Comparison of ENCODE assay signal across 8 mouse cellular contexts in the genomic region with DNA sequence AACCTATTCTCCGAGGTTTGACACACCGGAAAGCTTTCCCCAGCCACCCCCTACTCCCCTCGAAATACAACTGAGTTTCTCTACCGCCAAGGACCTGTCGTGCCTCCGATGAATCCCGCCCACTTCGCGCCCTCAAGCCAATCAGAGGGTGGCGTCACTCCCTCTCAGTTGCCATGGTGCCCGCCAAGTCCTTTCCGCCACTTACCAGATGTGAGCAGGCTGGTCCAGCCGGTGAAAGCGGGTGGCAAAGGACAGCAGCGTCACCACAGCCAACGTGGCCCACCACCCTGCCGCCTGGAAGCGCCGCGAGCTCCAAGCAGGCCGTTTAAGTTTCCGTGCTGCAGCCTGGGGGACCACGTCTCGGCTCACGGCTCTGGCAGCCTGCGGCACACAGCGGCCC. TPM values are rescaled to one million over a fixed set of nuclear protein-coding genes. Genes with fewer than 3 reads are reported as not detected.
DNase-seq lines count a peak whose midpoint lies in the region; ATAC-seq and TF ChIP-seq lines count a peak whose summit lies in the region.

TSS of gene Gstz1 (plus strand) at position 200 of the 400 bp plus-strand sequence.

- H3K27me3 ChIP-seq in C2C12 (ENCODE audit: control insufficient read depth, insufficient read depth, insufficient read length), result no peaks in the 10 kb centered on the region
- H3K27me3 ChIP-seq in erythroblast, embryonic 14.5 days (ENCODE audit: control insufficient read depth), result no peaks in the 10 kb centered on the region
- H3K27me3 ChIP-seq in heart, embryonic 11.5 days (ENCODE audit: control insufficient read depth, insufficient read depth, low read length), result no peaks in the 10 kb centered on the region
- no peaks in the 10 kb centered on the region for H3K27me3 ChIP-seq in kidney, embryonic 16.5 days (ENCODE audit: insufficient read depth, low read length)
- no peaks in the 10 kb centered on the region for H3K27me3 ChIP-seq in liver, adult 2 months (ENCODE audit: control insufficient read depth, insufficient read depth, low read length)
- H3K27me3 ChIP-seq in myocyte (ENCODE audit: control insufficient read depth, insufficient read depth, insufficient read length), result no peaks in the 10 kb centered on the region
- no peaks in the 10 kb centered on the region for H3K27me3 ChIP-seq in stomach, embryonic 14.5 days (ENCODE audit: control insufficient read depth, insufficient read depth, low read length)

- H3K79me3 ChIP-seq in C2C12 (ENCODE audit: low read depth), result peaks cover 15% of the 10 kb centered on the region

- TF ChIP-seq CTCF in C2C12 (IDR thresholded peaks at IDR 0.05; ENCODE audit: control insufficient read depth, insufficient read depth, insufficient read length), result no peak
- TF ChIP-seq CTCF in brain, embryonic 14.5 days (IDR thresholded peaks at IDR 0.05; ENCODE audit: borderline replicate concordance, extremely low read depth, insufficient read depth, insufficient read length), result no peak
- no peak for TF ChIP-seq CTCF in liver, adult 2 months (IDR thresholded peaks at IDR 0.05; ENCODE audit: low read depth, low read length)

- DNase-seq in brain, embryonic 14.5 days (ENCODE audit: low read depth), result peak; percentile 97
- DNase-seq in liver, adult 2 months (ENCODE audit: extremely low read depth, low read depth, low spot score), result peak; percentile 80

- H3K36me3 ChIP-seq in C2C12 (ENCODE audit: control insufficient read depth, insufficient read depth), result no peaks in the 10 kb centered on the region
- peaks cover 9% of the 10 kb centered on the region for H3K36me3 ChIP-seq in erythroblast, embryonic 14.5 days (ENCODE audit: control insufficient read depth)
- H3K36me3 ChIP-seq in heart, embryonic 11.5 days (ENCODE audit: control insufficient read depth, insufficient read depth, low read length), result 0 out of 2 replicates have a peak, but pooled peaks cover 3% of the 10 kb centered on the region
- peaks cover 8% of the 10 kb centered on the region for H3K36me3 ChIP-seq in kidney, embryonic 16.5 days (ENCODE audit: insufficient read depth, low read length)
- no peaks in the 10 kb centered on the region for H3K36me3 ChIP-seq in liver, adult 2 months (ENCODE audit: control insufficient read depth, insufficient read depth, low read length)
- no peaks in the 10 kb centered on the region for H3K36me3 ChIP-seq in myocyte (ENCODE audit: control insufficient read depth, insufficient read depth)
- no peaks in the 10 kb centered on the region for H3K36me3 ChIP-seq in stomach, embryonic 14.5 days (ENCODE audit: control insufficient read depth, insufficient read depth, low read length)

- H3K4me1 ChIP-seq in erythroblast, embryonic 14.5 days (ENCODE audit: control insufficient read depth), result peaks cover 25% of the 10 kb centered on the region
- H3K4me1 ChIP-seq in heart, embryonic 11.5 days (ENCODE audit: control insufficient read depth, insufficient read depth, low read length), result peaks cover 8% of the 10 kb centered on the region
- H3K4me1 ChIP-seq in kidney, embryonic 16.5 days (ENCODE audit: insufficient read depth, low read length), result peaks cover 14% of the 10 kb centered on the region
- H3K4me1 ChIP-seq in liver, adult 2 months (ENCODE audit: control insufficient read depth, insufficient read depth, low read length), result peaks cover 3% of the 10 kb centered on the region; the same call in 1 of the 2 replicates
- no peaks in the 10 kb centered on the region for H3K4me1 ChIP-seq in stomach, embryonic 14.5 days (ENCODE audit: control insufficient read depth, insufficient read depth, low read length)

- H3K9ac ChIP-seq in heart, embryonic 11.5 days (ENCODE audit: low read depth, low read length), result peak within 1 kb of the TSS; percentile 84
- peak within 1 kb of the TSS; percentile 89 for H3K9ac ChIP-seq in kidney, embryonic 16.5 days (replicated peaks; ENCODE audit: low read length)
- peak within 1 kb of the TSS; percentile 91 for H3K9ac ChIP-seq in liver, adult 2 months (ENCODE audit: low read depth, low read length)
- H3K9ac ChIP-seq in stomach, embryonic 14.5 days (replicated peaks; ENCODE audit: low read depth, low read length), result peak within 1 kb of the TSS; percentile 74

- H3K79me2 ChIP-seq in C2C12 (ENCODE audit: control insufficient read depth, insufficient read depth) (peaks cover 34% of the 10 kb centered on the region), myocyte (ENCODE audit: control insufficient read depth, insufficient read depth) (no peaks in the 10 kb centered on the region)
- peaks cover 23% of the 10 kb centered on the region; the same call in 1 of the 2 replicates for H3K79me2 ChIP-seq in liver, adult 2 months (ENCODE audit: control insufficient read depth, insufficient read depth, low read length)

- H3ac ChIP-seq in C2C12 (ENCODE audit: control insufficient read depth, insufficient read length, low read depth) (peak within 1 kb of the TSS; percentile 85), myocyte (ENCODE audit: control insufficient read depth, insufficient read length) (peak within 1 kb of the TSS; percentile 59)

- WGBS in heart, embryonic 11.5 days (ENCODE audit: insufficient replicate concordance), result under 1% methylated on average over 27 of the region's 27 CpGs
- under 1% methylated on average over 27 of the region's 27 CpGs for WGBS in kidney, embryonic 16.5 days
- under 1% methylated on average over 27 of the region's 27 CpGs for WGBS in liver, adult 2 months
- under 1% methylated on average over 27 of the region's 27 CpGs for WGBS in stomach, embryonic 14.5 days

- H3K9me3 ChIP-seq in erythroblast, embryonic 14.5 days (ENCODE audit: control insufficient read depth, low read length), result peaks cover 12% of the 10 kb centered on the region
- no peaks in the 10 kb centered on the region for H3K9me3 ChIP-seq in heart, embryonic 11.5 days (replicated peaks; ENCODE audit: control insufficient read depth, low read length)
- H3K9me3 ChIP-seq in kidney, embryonic 16.5 days (ENCODE audit: low read length), result 0 out of 2 replicates have a peak, but pooled peaks cover 4% of the 10 kb centered on the region
- H3K9me3 ChIP-seq in stomach, embryonic 14.5 days (ENCODE audit: control insufficient read depth, low read depth, low read length), result no peaks in the 10 kb centered on the region; the same call in 1 of the 2 replicates

- peak within 1 kb of the TSS; percentile 99 for H3K4me3 ChIP-seq in C2C12 (ENCODE audit: insufficient read depth, poor library complexity, severe bottlenecking)
- peak within 1 kb of the TSS; percentile 97 for H3K4me3 ChIP-seq in erythroblast, embryonic 14.5 days (replicated peaks)
- peak within 1 kb of the TSS; percentile 87 for H3K4me3 ChIP-seq in heart, embryonic 11.5 days (ENCODE audit: low read depth, low read length)
- H3K4me3 ChIP-seq in kidney, embryonic 16.5 days (ENCODE audit: low read length), result peak within 1 kb of the TSS; percentile 95
- peak within 1 kb of the TSS; percentile 89 for H3K4me3 ChIP-seq in liver, adult 2 months (ENCODE audit: insufficient read depth, low read depth, low read length)
- H3K4me3 ChIP-seq in myocyte, result peak within 1 kb of the TSS; percentile 73
- peak within 1 kb of the TSS; percentile 63 for H3K4me3 ChIP-seq in stomach, embryonic 14.5 days (ENCODE audit: low read depth, low read length)

- ATAC-seq in heart, embryonic 11.5 days (replicated peaks; ENCODE audit: insufficient number of reproducible peaks, low FRiP score, low TSS enrichment), result peak; percentile 87
- ATAC-seq in kidney, embryonic 16.5 days (ENCODE audit: low FRiP score, low TSS enrichment), result peak; percentile 86
- peak; percentile 87 for ATAC-seq in stomach, embryonic 14.5 days (ENCODE audit: insufficient number of reproducible peaks, insufficient read depth, low FRiP score, low read depth)

- H3K27ac ChIP-seq in heart, embryonic 11.5 days (ENCODE audit: low read depth, low read length), result peak within 1 kb of the TSS; percentile 92
- H3K27ac ChIP-seq in kidney, embryonic 16.5 days (ENCODE audit: low read length), result peak within 1 kb of the TSS; percentile 99
- peak within 1 kb of the TSS; percentile 100 for H3K27ac ChIP-seq in liver, adult 2 months (replicated peaks; ENCODE audit: insufficient read depth, low read depth, low read length)
- H3K27ac ChIP-seq in stomach, embryonic 14.5 days (ENCODE audit: low read length), result peak within 1 kb of the TSS; percentile 93

- no peak for TF ChIP-seq POLR2A in brain, embryonic 14.5 days (IDR thresholded peaks at IDR 0.05; ENCODE audit: borderline replicate concordance, extremely low read depth, insufficient read depth, insufficient read length, poor library complexity, severe bottlenecking)
- 0 out of 2 replicates have a peak, but pooled peaks have one; percentile 1 for TF ChIP-seq POLR2A in liver, adult 2 months (IDR thresholded peaks at IDR 0.05; ENCODE audit: extremely low read depth, insufficient read depth, low read length)
- TF ChIP-seq POLR2A in myocyte (IDR thresholded peaks at IDR 0.05; ENCODE audit: insufficient read length, low read depth), result peak; percentile 72

- H3K4me2 ChIP-seq in heart, embryonic 11.5 days, result peak within 1 kb of the TSS; percentile 75
- H3K4me2 ChIP-seq in kidney, embryonic 16.5 days (replicated peaks; ENCODE audit: low read depth, low read length), result peak within 1 kb of the TSS; percentile 76
- H3K4me2 ChIP-seq in myocyte (ENCODE audit: low read depth), result peak within 1 kb of the TSS; percentile 87
- H3K4me2 ChIP-seq in stomach, embryonic 14.5 days (replicated peaks; ENCODE audit: low read depth, low read length), result peak within 1 kb of the TSS; percentile 66

TF ChIP-seq in C2C12, 6 proteins besides CTCF, POLR2A, EP300 and RAD21 (continues in another document):
- TF ChIP-seq MYOG (IDR thresholded peaks at IDR 0.05; ENCODE audit: control insufficient read depth, extremely low read depth, insufficient read length) (no peak), CEBPB (IDR thresholded peaks at IDR 0.05; ENCODE audit: low read depth) (no peak), MYOD1 (IDR thresholded peaks at IDR 0.05; ENCODE audit: control insufficient read depth, insufficient read length, low read depth) (no peak)

TF ChIP-seq in myocyte, 11 proteins besides CTCF, POLR2A, EP300 and RAD21:
- peak in 1 of 3 experiments; percentile 15 for TF ChIP-seq MYOD1 (IDR thresholded peaks at IDR 0.05; ENCODE audit: control insufficient read depth in 1 of 3, insufficient read length in 2 of 3, low read depth in 2 of 3)
- TF ChIP-seq SRF (IDR thresholded peaks at IDR 0.05; ENCODE audit: control insufficient read depth, insufficient read length, low read depth), result no peak

RNA-seq across cellular contexts. Expression of gene Gstz1, which starts in this region (rescaled TPM):
- polyA plus RNA-seq in C2C12 (2012; fragmentation: generic; extraction: Trizol), result 28.4 TPM
- polyA plus RNA-seq in brain, embryonic 14.5 days (2012; rRNA removed), result 57.3 and 58.2 TPM in 2 replicates
- polyA plus RNA-seq in erythroblast, embryonic 14.5 days (2012), result 0.29 and 0.41 TPM in 2 replicates
- 49.0 and 52.7 TPM in 2 replicates for polyA plus RNA-seq in heart, embryonic 11.5 days (2014; fragmentation: Nextera tagmentation; extraction: Ambion mirVana)
- 59.8 and 60.4 TPM in 2 replicates for polyA plus RNA-seq in kidney, embryonic 16.5 days (2015; fragmentation: Nextera tagmentation; extraction: Ambion mirVana)
- 915 and 1,082 TPM in 2 replicates for total RNA-seq in liver, adult 2 months (2014; rRNA removed)
- 816 and 942 TPM in 2 replicates for polyA plus RNA-seq in liver, adult 2 months (2012; rRNA removed)
- polyA plus RNA-seq in myocyte (2012; fragmentation: generic; extraction: Trizol), result 44.3 TPM
- 44.2 and 48.0 TPM in 2 replicates for polyA plus RNA-seq in stomach, embryonic 14.5 days (2014; fragmentation: Nextera tagmentation; extraction: Ambion mirVana)

Comparison
In these comparisons a context has a peak if more than half of its experiments do, and no peak if none do; other contexts are left out.
1. Peak in every context shown above with its lines: DNase-seq, ATAC-seq, H3K4me3 ChIP-seq and H3K27ac ChIP-seq.
2. RNA of gene Gstz1 (polyA plus RNA-seq): 816 to 942 TPM in liver, adult 2 months, 59.8 to 60.4 TPM in kidney, embryonic 16.5 days, 57.3 to 58.2 TPM in brain, embryonic 14.5 days, 49.0 to 52.7 TPM in heart, embryonic 11.5 days, 44.2 to 48.0 TPM in stomach, embryonic 14.5 days, 44.3 TPM in myocyte (single experiment) and 28.4 TPM in C2C12 (single experiment); 0.29 to 0.41 TPM in erythroblast, embryonic 14.5 days; every median in the first group is over 10 times any median in the second.
3. RNA of gene Gstz1 (polyA plus RNA-seq): 816 to 942 TPM in liver, adult 2 months; 59.8 to 60.4 TPM in kidney, embryonic 16.5 days, 57.3 to 58.2 TPM in brain, embryonic 14.5 days, 49.0 to 52.7 TPM in heart, embryonic 11.5 days, 44.2 to 48.0 TPM in stomach, embryonic 14.5 days, 44.3 TPM in myocyte (single experiment) and 28.4 TPM in C2C12 (single experiment); every median in the first group is over 10 times any median in the second.